Mouse (Mus musculus): ENCODE results near the gene Crlf1. TPM values are rescaled to one million over a fixed set of nuclear protein-coding genes. Genes with fewer than 3 reads are reported as not detected.

Crlf1 gene
- polyA plus RNA-seq, 1 experiment from 2014 or later = 103 TPM

DNA sequence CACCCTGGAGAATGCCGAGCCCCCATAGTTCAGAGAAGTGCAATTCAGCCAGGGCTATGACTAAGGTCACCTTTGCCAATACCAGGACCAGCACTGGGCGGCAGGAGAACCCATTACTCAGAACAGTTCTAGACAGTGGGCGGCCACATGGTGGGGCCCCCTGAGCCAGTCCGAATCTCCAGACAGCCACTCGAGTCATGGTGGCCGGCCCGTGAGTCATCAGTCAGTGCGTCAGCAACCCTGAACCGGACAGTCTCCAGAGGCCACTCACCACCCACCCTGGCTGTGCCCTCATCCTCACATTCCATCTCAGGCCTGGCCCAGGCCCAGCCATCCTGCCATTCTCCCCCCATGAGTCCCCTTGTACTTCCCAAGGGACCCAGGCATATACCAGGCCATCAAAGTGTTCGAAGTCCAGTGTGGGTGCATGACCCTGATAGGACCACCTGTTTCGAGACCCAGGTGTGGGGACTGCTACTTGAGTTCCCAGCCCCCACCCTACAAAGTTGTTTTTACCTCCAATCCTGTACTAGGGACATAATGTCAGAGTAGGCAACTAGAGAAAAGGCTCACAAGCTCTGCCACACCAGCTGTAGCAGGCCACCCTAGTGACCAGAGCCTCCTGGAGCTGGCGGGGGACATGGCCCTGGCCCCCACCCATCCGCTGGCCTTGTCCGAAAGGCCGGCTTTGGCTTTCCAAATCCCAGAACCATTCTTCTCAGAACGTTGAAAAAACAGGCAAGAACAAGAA, 31.0 kb upstream of the Crlf1 start:
- Histone ChIP-seq H3K27me3 (replicated peaks; ENCODE audit: low read depth, poor library complexity, severe bottlenecking) (no peaks in the 10 kb centered on the region), H3K4me1 (peaks cover 29% of the 10 kb centered on the region), H3K9me3 (no peaks in the 10 kb centered on the region), H3K36me3 (replicated peaks) (peaks cover 31% of the 10 kb centered on the region), H3K27ac (replicated peaks) (no peak overlapping the region), H3K4me3 (no peak overlapping the region)
- no peak for DNase-seq (ENCODE audit: low spot score)
- 89% methylated on average over 16 of the region's 16 CpGs for WGBS

DNA sequence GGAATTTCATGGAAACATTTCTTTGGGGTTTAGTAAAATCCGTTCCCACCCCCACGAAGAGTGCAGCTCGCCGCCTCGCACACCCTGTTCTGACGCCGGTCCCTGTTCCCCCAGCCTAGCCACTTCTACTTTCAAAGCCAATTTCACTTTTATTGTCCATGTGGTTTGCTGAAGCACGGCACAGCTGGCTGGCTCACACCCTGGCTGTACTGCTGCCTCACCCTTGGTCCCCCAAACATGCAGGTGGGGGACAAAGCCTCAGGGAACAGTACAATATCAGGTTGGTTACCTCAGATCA, 30.5 kb upstream of the Crlf1 start:
- Histone ChIP-seq H3K36me3 (replicated peaks) (peaks cover 31% of the 10 kb centered on the region), H3K27ac (replicated peaks) (no peak overlapping the region)
- WGBS = 96% methylated on average over 8 of the region's 8 CpGs

DNA sequence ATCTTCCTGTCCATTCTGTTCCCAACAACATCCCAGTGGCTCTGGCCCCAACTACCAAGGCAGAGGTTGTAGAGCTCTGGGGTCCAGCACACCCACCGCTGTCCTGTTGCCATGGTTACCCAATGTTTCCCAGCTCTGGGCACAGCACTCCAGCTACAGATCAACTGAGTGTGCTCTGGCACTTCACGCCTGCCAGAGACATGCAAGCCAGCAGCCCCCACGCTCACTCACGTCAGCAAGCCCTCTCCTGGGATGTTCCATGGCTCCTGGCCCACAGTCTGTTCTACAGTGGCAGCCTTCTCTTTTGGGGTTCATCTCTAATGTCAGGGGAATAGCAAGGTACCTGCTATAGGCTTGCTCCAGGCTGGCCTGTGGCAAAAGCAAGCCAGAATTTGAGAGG, 29.7 kb upstream of the Crlf1 start:
- DNase-seq (ENCODE audit: low spot score) = no peak
- Histone ChIP-seq H3K36me3 (replicated peaks) (peaks cover 31% of the 10 kb centered on the region), H3K27me3 (replicated peaks; ENCODE audit: low read depth, poor library complexity, severe bottlenecking) (no peaks in the 10 kb centered on the region), H3K4me3 (no peak overlapping the region), H3K4me1 (peaks cover 42% of the 10 kb centered on the region), H3K27ac (replicated peaks) (no peak overlapping the region), H3K9me3 (no peaks in the 10 kb centered on the region)
- 87% methylated on average over 4 of the region's 4 CpGs for WGBS

More for the DNA sequence above, 30.5 kb upstream of the Crlf1 start:
- Histone ChIP-seq H3K27me3 (replicated peaks; ENCODE audit: low read depth, poor library complexity, severe bottlenecking) (no peaks in the 10 kb centered on the region), H3K9me3 (no peaks in the 10 kb centered on the region), H3K4me1 (peaks cover 34% of the 10 kb centered on the region), H3K4me3 (no peak overlapping the region)
- no peak for DNase-seq (ENCODE audit: low spot score)

DNA sequence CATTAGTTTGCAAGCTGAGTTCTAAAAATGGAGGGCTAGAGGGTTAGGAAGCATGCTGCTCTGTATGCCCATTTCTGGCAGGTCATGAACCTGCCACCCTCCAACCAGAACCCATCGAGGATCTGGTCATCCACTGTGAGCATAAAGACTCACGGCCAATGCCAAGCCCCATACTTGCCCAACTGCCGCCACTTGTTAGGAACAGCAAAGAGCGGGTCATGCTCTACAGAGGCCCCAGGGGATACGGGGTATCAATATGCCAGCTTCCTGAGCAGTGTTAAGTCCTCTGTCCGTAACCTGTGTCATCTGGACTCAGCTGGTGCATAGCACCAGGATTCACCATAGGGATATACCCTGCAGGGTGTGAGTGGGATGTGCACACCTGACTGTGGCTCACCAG, 28.8 kb upstream of the Crlf1 start:
- Histone ChIP-seq H3K27me3 (replicated peaks; ENCODE audit: low read depth, poor library complexity, severe bottlenecking) (no peaks in the 10 kb centered on the region), H3K36me3 (replicated peaks) (peaks cover 34% of the 10 kb centered on the region)
- 85% methylated on average over 6 of the region's 6 CpGs for WGBS

DNA sequence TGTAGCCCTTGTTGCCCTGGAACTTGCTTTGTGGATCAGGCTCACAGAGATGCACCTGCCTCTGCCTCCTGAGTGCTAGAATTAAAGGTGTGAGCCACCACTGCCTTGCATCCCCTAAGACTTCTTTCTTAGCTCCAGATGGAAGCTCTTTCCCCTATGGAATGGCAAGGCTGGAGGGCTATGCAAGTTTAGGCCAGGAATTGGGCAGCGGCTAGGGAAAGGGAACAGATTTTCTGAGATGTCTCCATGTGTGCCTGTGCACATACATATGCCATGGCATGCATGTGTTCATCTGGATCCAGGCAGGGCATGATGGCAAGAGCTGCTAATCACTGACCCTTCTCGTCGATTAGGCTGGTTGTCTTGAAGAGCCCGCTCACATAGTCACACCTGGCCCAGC, 27.3 kb upstream of the Crlf1 start:
- no peaks in the 10 kb centered on the region for H3K9me3 ChIP-seq
- H3K27ac ChIP-seq (replicated peaks) = no peak overlapping the region
- H3K36me3 ChIP-seq (replicated peaks) = peaks cover 31% of the 10 kb centered on the region
- H3K4me1 ChIP-seq = peaks cover 53% of the 10 kb centered on the region
- no peak for DNase-seq (ENCODE audit: low spot score)
- no peak overlapping the region for H3K4me3 ChIP-seq
- over 99% methylated on average over 4 of the region's 4 CpGs for WGBS
- no peaks in the 10 kb centered on the region for H3K27me3 ChIP-seq (replicated peaks; ENCODE audit: low read depth, poor library complexity, severe bottlenecking)

More for the DNA sequence above, 28.8 kb upstream of the Crlf1 start:
- Histone ChIP-seq H3K27ac (replicated peaks) (no peak overlapping the region), H3K4me1 (peaks cover 44% of the 10 kb centered on the region), H3K9me3 (no peaks in the 10 kb centered on the region), H3K4me3 (no peak overlapping the region)
- no peak for DNase-seq (ENCODE audit: low spot score)

DNA sequence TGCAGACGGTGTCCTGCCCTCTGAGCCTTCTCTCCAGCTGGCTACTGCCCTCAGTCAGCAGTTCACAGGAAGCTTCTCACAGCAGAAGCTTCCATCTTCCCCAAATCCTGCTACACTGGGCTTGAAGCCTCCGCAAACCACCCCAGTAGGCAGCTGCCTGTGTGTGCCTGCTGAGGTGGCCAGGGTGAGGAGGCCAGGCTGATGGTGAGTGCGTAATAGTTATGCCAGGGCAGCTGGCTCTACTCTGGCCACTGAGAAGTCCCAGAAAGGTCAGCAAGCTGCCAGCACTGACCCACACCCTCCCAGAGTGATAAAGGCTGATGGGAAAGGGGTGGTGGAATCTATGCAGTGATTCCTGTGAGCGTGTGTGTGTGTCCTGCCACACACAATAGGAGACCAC, 26.7 kb upstream of the Crlf1 start:
- no peak for DNase-seq (ENCODE audit: low spot score)
- H3K36me3 ChIP-seq (replicated peaks) = peaks cover 34% of the 10 kb centered on the region
- H3K9me3 ChIP-seq = no peaks in the 10 kb centered on the region
- H3K4me3 ChIP-seq = no peak overlapping the region
- peak overlapping the region; percentile 21; the same call in 1 of the 2 replicates for H3K27ac ChIP-seq (replicated peaks)
- no peaks in the 10 kb centered on the region for H3K27me3 ChIP-seq (replicated peaks; ENCODE audit: low read depth, poor library complexity, severe bottlenecking)
- H3K4me1 ChIP-seq = peaks cover 53% of the 10 kb centered on the region
- 90% methylated on average over 4 of the region's 4 CpGs for WGBS

DNA sequence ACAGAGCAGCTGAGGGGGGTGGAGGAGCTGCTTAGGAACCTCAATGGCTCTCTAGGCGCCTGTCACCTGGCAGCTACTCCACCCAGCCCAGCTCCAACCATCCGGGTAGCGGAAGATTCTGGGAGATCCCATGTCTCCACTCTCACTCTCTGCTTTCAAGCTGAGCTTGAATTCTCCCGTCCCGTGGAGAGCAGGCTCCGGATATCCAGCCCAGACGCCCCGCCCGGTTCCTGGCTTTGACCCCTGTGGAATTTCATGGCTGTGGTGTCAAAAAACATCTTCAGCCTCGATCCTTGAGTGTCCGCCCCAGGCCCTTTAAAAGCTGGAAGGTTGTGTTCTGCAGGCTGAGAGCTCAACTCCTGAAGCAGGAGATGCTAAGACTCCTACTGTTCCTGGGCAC, 26.2 kb upstream of the Crlf1 start:
- no peak overlapping the region for H3K4me3 ChIP-seq
- H3K36me3 ChIP-seq (replicated peaks) = peaks cover 34% of the 10 kb centered on the region
- DNase-seq (ENCODE audit: low spot score) = no peak
- H3K27me3 ChIP-seq (replicated peaks; ENCODE audit: low read depth, poor library complexity, severe bottlenecking) = no peaks in the 10 kb centered on the region
- H3K4me1 ChIP-seq = peaks cover 48% of the 10 kb centered on the region
- peak overlapping the region; percentile 21; the same call in 1 of the 2 replicates for H3K27ac ChIP-seq (replicated peaks)
- no peaks in the 10 kb centered on the region for H3K9me3 ChIP-seq
- WGBS = 68% methylated on average over 11 of the region's 11 CpGs

DNA sequence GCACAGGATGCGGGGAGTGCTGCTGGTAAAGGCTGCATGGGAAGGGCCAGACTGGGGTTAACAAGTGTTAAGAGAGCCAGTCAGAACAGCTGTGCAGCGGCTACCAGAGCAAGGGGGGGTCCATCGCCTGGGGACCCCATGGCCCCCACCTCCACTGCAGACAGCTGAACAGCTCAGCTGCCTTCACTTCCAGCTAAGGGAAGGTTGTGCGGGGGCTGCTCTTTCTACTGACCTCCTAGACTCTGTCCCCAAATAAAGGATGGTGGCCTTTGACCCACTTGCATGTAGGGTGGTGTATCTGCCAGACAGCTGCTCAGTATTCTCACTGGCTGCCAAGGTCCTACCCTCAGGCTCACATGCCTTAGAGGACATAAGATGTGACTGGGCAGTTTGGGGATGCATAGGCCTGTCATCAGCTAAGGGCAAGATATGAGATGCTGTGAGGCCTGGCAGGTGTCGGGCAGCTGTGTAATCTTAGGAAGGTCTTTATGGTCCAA, 25.7 kb upstream of the Crlf1 start:
- DNase-seq (ENCODE audit: low spot score) = no peak
- H3K36me3 ChIP-seq (replicated peaks) = peaks cover 34% of the 10 kb centered on the region
- no peaks in the 10 kb centered on the region for H3K9me3 ChIP-seq
- H3K4me3 ChIP-seq = no peak overlapping the region
- H3K27ac ChIP-seq (replicated peaks) = peak overlapping the region; percentile 21; the same call in 1 of the 2 replicates
- H3K27me3 ChIP-seq (replicated peaks; ENCODE audit: low read depth, poor library complexity, severe bottlenecking) = no peaks in the 10 kb centered on the region
- peaks cover 47% of the 10 kb centered on the region for H3K4me1 ChIP-seq
- 67% methylated on average over 5 of the region's 5 CpGs for WGBS

DNA sequence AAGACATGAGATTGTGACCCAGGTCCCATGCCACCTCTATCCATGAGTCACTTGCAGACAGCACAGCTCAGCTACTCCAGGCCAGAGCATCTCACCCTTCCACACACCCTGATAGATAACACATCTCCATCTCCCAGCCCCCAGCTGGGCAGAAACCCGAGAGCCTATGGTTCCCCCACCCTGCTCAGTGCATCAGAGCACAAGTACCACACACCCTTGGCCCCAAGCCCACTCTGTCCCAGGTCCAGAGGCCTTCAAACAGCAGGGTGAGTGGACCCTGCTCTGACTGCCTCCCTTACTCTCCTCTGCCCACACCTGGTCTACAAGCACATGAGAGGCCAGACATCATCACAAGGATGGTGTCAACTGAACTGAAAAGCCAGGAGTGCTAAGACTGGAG, 25.1 kb upstream of the Crlf1 start:
- no peak overlapping the region for H3K27ac ChIP-seq (replicated peaks)
- peaks cover 47% of the 10 kb centered on the region for H3K4me1 ChIP-seq
- H3K27me3 ChIP-seq (replicated peaks; ENCODE audit: low read depth, poor library complexity, severe bottlenecking) = no peaks in the 10 kb centered on the region
- DNase-seq (ENCODE audit: low spot score) = no peak
- 80% methylated on average over 1 of the region's 1 CpGs for WGBS
- H3K9me3 ChIP-seq = no peaks in the 10 kb centered on the region
- no peak overlapping the region for H3K4me3 ChIP-seq
- H3K36me3 ChIP-seq (replicated peaks) = peaks cover 34% of the 10 kb centered on the region

DNA sequence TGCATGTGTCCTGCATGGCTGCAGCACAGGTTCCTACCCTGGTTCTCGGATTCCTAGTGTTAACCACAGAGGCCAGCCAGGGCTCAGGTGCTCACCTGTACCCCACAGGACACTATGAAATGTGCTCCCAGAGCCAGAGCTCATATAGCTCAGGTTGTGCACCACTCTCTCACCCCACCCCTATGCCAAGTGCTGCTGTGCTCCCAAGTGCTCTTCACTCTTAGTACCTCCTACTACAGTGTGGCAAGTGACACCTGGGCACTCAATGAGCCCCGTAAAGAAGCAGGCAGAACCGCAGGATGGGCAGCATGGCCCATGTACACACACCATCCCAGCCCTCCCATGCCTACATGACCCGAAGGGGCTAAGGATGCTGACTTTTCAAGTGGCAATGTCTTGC, 24.2 kb upstream of the Crlf1 start:
- DNase-seq (ENCODE audit: low spot score) = no peak
- Histone ChIP-seq H3K4me1 (peaks cover 42% of the 10 kb centered on the region), H3K36me3 (replicated peaks) (peaks cover 34% of the 10 kb centered on the region), H3K27ac (replicated peaks) (no peak overlapping the region), H3K27me3 (replicated peaks; ENCODE audit: low read depth, poor library complexity, severe bottlenecking) (no peaks in the 10 kb centered on the region), H3K9me3 (no peaks in the 10 kb centered on the region), H3K4me3 (no peak overlapping the region)
- WGBS = 91% methylated on average over 4 of the region's 4 CpGs

DNA sequence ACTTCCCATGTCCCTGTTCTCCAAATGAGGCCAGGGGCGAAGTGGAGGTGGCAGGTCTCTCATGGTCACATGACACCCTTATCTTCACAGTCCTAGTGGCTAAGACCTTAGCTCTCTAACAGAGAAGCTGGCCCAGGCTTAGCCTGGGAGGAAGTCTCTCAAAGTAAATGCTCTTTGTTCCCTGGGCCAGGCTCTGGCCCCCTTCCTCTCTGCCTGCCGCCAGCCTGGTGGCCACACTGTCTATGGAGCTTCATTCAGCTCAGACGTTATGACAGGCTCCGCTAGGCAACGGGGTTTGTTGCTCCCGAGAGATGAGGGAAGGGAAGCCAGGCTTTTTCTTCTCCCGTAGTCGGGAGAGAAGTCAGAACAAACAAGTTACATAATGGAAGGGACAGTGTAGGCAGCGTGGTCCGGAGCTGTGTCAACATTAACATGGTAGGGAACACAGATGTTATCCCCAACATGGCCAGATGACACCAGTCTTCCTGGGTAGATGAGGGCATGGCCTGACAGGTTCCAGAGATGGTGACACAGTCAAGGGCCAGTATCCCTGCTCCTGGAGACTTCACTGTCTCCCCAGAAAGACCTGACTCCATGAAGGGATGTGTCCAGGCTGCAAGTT, 23.6 kb upstream of the Crlf1 start:
- DNase-seq (ENCODE audit: low spot score) = no peak
- no peaks in the 10 kb centered on the region for H3K9me3 ChIP-seq
- peaks cover 30% of the 10 kb centered on the region for H3K36me3 ChIP-seq (replicated peaks)
- H3K27me3 ChIP-seq (replicated peaks; ENCODE audit: low read depth, poor library complexity, severe bottlenecking) = no peaks in the 10 kb centered on the region
- no peak overlapping the region for H3K4me3 ChIP-seq
- WGBS = 67% methylated on average over 10 of the region's 10 CpGs
- peak overlapping the region; percentile 31; the same call in 1 of the 2 replicates for H3K27ac ChIP-seq (replicated peaks)
- H3K4me1 ChIP-seq = peaks cover 35% of the 10 kb centered on the region

DNA sequence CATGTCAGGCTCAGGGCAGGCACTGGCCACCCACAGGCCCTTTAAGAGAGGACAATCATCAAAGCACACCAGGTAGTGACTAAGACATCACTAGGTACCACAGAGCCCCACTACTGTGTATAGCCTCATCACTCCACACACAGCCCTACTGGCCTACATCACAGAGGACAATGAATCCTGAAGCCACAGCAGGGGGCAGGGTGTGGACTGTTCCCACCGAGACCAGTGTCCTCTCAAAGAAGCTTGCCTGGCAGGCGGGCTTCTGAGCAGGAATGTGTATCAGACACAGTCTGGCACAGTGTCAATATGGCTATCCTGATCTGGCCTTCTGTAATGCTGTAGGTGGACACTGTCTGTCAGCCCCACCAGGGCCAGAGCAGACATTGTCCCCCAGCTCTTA, 23.0 kb upstream of the Crlf1 start:
- Histone ChIP-seq H3K36me3 (replicated peaks) (peaks cover 32% of the 10 kb centered on the region), H3K4me1 (peaks cover 34% of the 10 kb centered on the region), H3K27ac (replicated peaks) (no peak overlapping the region), H3K9me3 (no peaks in the 10 kb centered on the region), H3K27me3 (replicated peaks; ENCODE audit: low read depth, poor library complexity, severe bottlenecking) (no peaks in the 10 kb centered on the region), H3K4me3 (no peak overlapping the region)
- WGBS = 70% methylated on average over 2 of the region's 2 CpGs
- DNase-seq (ENCODE audit: low spot score) = no peak

DNA sequence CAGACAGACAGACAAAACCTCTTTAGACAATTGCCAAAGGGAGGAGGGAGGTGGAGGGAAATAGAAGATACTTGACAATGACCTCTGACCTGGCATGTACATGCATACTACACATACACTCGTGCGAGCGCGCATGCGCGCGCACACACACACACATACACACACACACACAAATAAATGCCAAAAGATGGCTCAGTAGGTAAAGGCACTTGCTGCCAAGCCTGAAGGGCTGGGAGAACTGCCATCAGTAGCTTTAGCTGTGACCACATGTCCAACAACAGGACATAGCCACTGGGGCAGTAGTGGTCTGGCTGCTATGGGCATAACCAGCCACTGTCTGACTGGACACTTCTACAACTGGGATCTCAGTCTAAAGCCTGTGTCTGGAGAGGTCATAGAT, 21.1 kb upstream of the Crlf1 start:
- no peak overlapping the region for H3K4me3 ChIP-seq
- no peak overlapping the region for H3K27ac ChIP-seq (replicated peaks)
- H3K27me3 ChIP-seq (replicated peaks; ENCODE audit: low read depth, poor library complexity, severe bottlenecking) = no peaks in the 10 kb centered on the region
- WGBS = 94% methylated on average over 7 of the region's 7 CpGs
- H3K4me1 ChIP-seq = peaks cover 45% of the 10 kb centered on the region
- H3K36me3 ChIP-seq (replicated peaks) = peaks cover 23% of the 10 kb centered on the region
- DNase-seq (ENCODE audit: low spot score) = no peak
- H3K9me3 ChIP-seq = no peaks in the 10 kb centered on the region

Measured in embryonic facial prominence, embryonic 10.5 days (tissue).